Mouse (Mus musculus): ENCODE data around the gene Rtn3. TPM values are rescaled to one million over a fixed set of nuclear protein-coding genes. Genes with fewer than 3 reads are reported as not detected.

The Rtn3 gene
- polyA plus RNA-seq, 1 experiment from 2014 or later = 134 TPM

- H3K27me3 ChIP-seq (replicated peaks; ENCODE audit: control insufficient read depth, insufficient read depth, low read length) = no peaks in the 10 kb centered on the region
Observed at GRCm38 (mm10) chr19:7456803-7457202, 26.3 kb downstream of the Rtn3 start.

GRCm38 (mm10) chr19:7445596-7445995 is 37.5 kb downstream of the Rtn3 start:
- Histone ChIP-seq H3K27ac (ENCODE audit: low read depth, low read length) (no peak overlapping the region), H3K9ac (ENCODE audit: low read depth, low read length) (no peak overlapping the region), H3K4me2 (replicated peaks; ENCODE audit: low read depth) (no peak overlapping the region), H3K9me3 (ENCODE audit: control insufficient read depth) (no peaks in the 10 kb centered on the region), H3K4me1 (replicated peaks; ENCODE audit: control insufficient read depth, insufficient read depth, low read length) (0 out of 2 replicates have a peak, but pooled peaks cover 1% of the 10 kb centered on the region), H3K4me3 (ENCODE audit: low read depth, low read length) (no peak overlapping the region), H3K27me3 (replicated peaks; ENCODE audit: control insufficient read depth, insufficient read depth, low read length) (no peaks in the 10 kb centered on the region), H3K36me3 (ENCODE audit: control insufficient read depth, insufficient read depth) (no peaks in the 10 kb centered on the region)
- no peak for ATAC-seq
- 68% methylated on average over 1 of the region's 1 CpGs for WGBS
- no peak for TF ChIP-seq CTCF (IDR thresholded peaks at IDR 0.05; ENCODE audit: low read depth)

More at GRCm38 (mm10) chr19:7456803-7457202, 26.3 kb downstream of the Rtn3 start:
- no peaks in the 10 kb centered on the region for H3K36me3 ChIP-seq (ENCODE audit: control insufficient read depth, insufficient read depth)
- 75% methylated on average over 2 of the region's 2 CpGs for WGBS
- no peak overlapping the region for H3K9ac ChIP-seq (ENCODE audit: low read depth, low read length)
- H3K27ac ChIP-seq (ENCODE audit: low read depth, low read length) = no peak overlapping the region
- H3K4me3 ChIP-seq (ENCODE audit: low read depth, low read length) = no peak overlapping the region
- H3K4me2 ChIP-seq (replicated peaks; ENCODE audit: low read depth) = no peak overlapping the region
- ATAC-seq = no peak
- TF ChIP-seq CTCF (IDR thresholded peaks at IDR 0.05; ENCODE audit: low read depth) = peak; percentile 44
- 0 out of 2 replicates have a peak, but pooled peaks cover 1% of the 10 kb centered on the region for H3K4me1 ChIP-seq (replicated peaks; ENCODE audit: control insufficient read depth, insufficient read depth, low read length)
- no peaks in the 10 kb centered on the region for H3K9me3 ChIP-seq (ENCODE audit: control insufficient read depth)

- Histone ChIP-seq H3K4me1 (replicated peaks; ENCODE audit: control insufficient read depth, insufficient read depth, low read length) (0 out of 2 replicates have a peak, but pooled peaks cover 2% of the 10 kb centered on the region), H3K4me3 (ENCODE audit: low read depth, low read length) (no peak overlapping the region), H3K4me2 (replicated peaks; ENCODE audit: low read depth) (no peak overlapping the region), H3K36me3 (ENCODE audit: control insufficient read depth, insufficient read depth) (no peaks in the 10 kb centered on the region), H3K27ac (ENCODE audit: low read depth, low read length) (no peak overlapping the region), H3K9ac (ENCODE audit: low read depth, low read length) (no peak overlapping the region), H3K9me3 (ENCODE audit: control insufficient read depth) (no peaks in the 10 kb centered on the region), H3K27me3 (replicated peaks; ENCODE audit: control insufficient read depth, insufficient read depth, low read length) (no peaks in the 10 kb centered on the region)
- no peak for ATAC-seq
- 81% methylated on average over 2 of the region's 2 CpGs for WGBS
- TF ChIP-seq CTCF (IDR thresholded peaks at IDR 0.05; ENCODE audit: low read depth) = no peak
Observed at GRCm38 (mm10) chr19:7445105-7445504, 38.0 kb downstream of the Rtn3 start.

GRCm38 (mm10) chr19:7441493-7441892 is 41.6 kb downstream of the Rtn3 start:
- ATAC-seq = peak; percentile 64
- Histone ChIP-seq H3K9ac (ENCODE audit: low read depth, low read length) (no peak overlapping the region), H3K9me3 (ENCODE audit: control insufficient read depth) (no peaks in the 10 kb centered on the region), H3K36me3 (ENCODE audit: control insufficient read depth, insufficient read depth) (no peaks in the 10 kb centered on the region), H3K4me2 (replicated peaks; ENCODE audit: low read depth) (peak overlapping the region; percentile 54), H3K4me3 (ENCODE audit: low read depth, low read length) (no peak overlapping the region), H3K27me3 (replicated peaks; ENCODE audit: control insufficient read depth, insufficient read depth, low read length) (no peaks in the 10 kb centered on the region), H3K27ac (ENCODE audit: low read depth, low read length) (no peak overlapping the region; the same call in 1 of the 2 replicates), H3K4me1 (replicated peaks; ENCODE audit: control insufficient read depth, insufficient read depth, low read length) (0 out of 2 replicates have a peak, but pooled peaks cover 2% of the 10 kb centered on the region)
- WGBS = 30% methylated on average over 14 of the region's 14 CpGs
- peak; percentile 76 for TF ChIP-seq CTCF (IDR thresholded peaks at IDR 0.05; ENCODE audit: low read depth)

GRCm38 (mm10) chr19:7438295-7438694 is 44.8 kb downstream of the Rtn3 start:
- H3K4me3 ChIP-seq (ENCODE audit: low read depth, low read length) = no peak overlapping the region
- TF ChIP-seq CTCF (IDR thresholded peaks at IDR 0.05; ENCODE audit: low read depth) = no peak
- no peak overlapping the region for H3K9ac ChIP-seq (ENCODE audit: low read depth, low read length)
- ATAC-seq = no peak
- H3K27me3 ChIP-seq (replicated peaks; ENCODE audit: control insufficient read depth, insufficient read depth, low read length) = no peaks in the 10 kb centered on the region
- H3K36me3 ChIP-seq (ENCODE audit: control insufficient read depth, insufficient read depth) = peaks cover 13% of the 10 kb centered on the region
- no peaks in the 10 kb centered on the region for H3K9me3 ChIP-seq (ENCODE audit: control insufficient read depth)
- H3K4me1 ChIP-seq (replicated peaks; ENCODE audit: control insufficient read depth, insufficient read depth, low read length) = 0 out of 2 replicates have a peak, but pooled peaks cover 2% of the 10 kb centered on the region
- no peak overlapping the region for H3K27ac ChIP-seq (ENCODE audit: low read depth, low read length)
- no peak overlapping the region for H3K4me2 ChIP-seq (replicated peaks; ENCODE audit: low read depth)

- ATAC-seq = no peak
- H3K36me3 ChIP-seq (ENCODE audit: control insufficient read depth, insufficient read depth) = peaks cover 31% of the 10 kb centered on the region
- no peak overlapping the region for H3K27ac ChIP-seq (ENCODE audit: low read depth, low read length)
- H3K4me3 ChIP-seq (ENCODE audit: low read depth, low read length) = no peak overlapping the region
- H3K4me2 ChIP-seq (replicated peaks; ENCODE audit: low read depth) = no peak overlapping the region
- 0 out of 2 replicates have a peak, but pooled peaks cover 2% of the 10 kb centered on the region for H3K4me1 ChIP-seq (replicated peaks; ENCODE audit: control insufficient read depth, insufficient read depth, low read length)
- peak; percentile 89 for TF ChIP-seq CTCF (IDR thresholded peaks at IDR 0.05; ENCODE audit: low read depth)
- WGBS = 58% methylated on average over 5 of the region's 5 CpGs
- H3K9ac ChIP-seq (ENCODE audit: low read depth, low read length) = no peak overlapping the region
- H3K27me3 ChIP-seq (replicated peaks; ENCODE audit: control insufficient read depth, insufficient read depth, low read length) = no peaks in the 10 kb centered on the region
- no peaks in the 10 kb centered on the region for H3K9me3 ChIP-seq (ENCODE audit: control insufficient read depth)
Observed at GRCm38 (mm10) chr19:7436061-7436970, 46.8 kb downstream of the Rtn3 start.
